Mouse (Mus musculus): Measurements from ENCODE around the gene Nfic. TPM values are rescaled to one million over a fixed set of nuclear protein-coding genes. Genes with fewer than 3 reads are reported as not detected.

Nfic gene
- polyA plus RNA-seq (2015; fragmentation: Nextera tagmentation; extraction: Ambion mirVana): 138 and 139 TPM in 2 replicates

- no peak for ATAC-seq (ENCODE audit: insufficient number of reproducible peaks, low FRiP score, low TSS enrichment, low read depth)
- WGBS: 56% methylated on average over 28 of the region's 28 CpGs
- Histone ChIP-seq H3K4me2 (replicated peaks) (no peak within 1 kb of the TSS), H3K27ac (replicated peaks) (no peak within 1 kb of the TSS), H3K27me3 (peaks cover 96% of the 10 kb centered on the region), H3K36me3 (no peaks in the 10 kb centered on the region), H3K9ac (no peak within 1 kb of the TSS), H3K9me3 (replicated peaks) (no peaks in the 10 kb centered on the region), H3K4me3 (replicated peaks) (no peak within 1 kb of the TSS), H3K4me1 (peaks cover 10% of the 10 kb centered on the region)
These were observed at the start of gene Nfic for GRCm38 (mm10) chr10:81455181-81455895. Nfic (minus strand) TSS chr10:81455635.

GRCm38 (mm10) chr10:81502658-81503057 lies 47.2 kb upstream of the Nfic start:
- Histone ChIP-seq H3K36me3 (no peaks in the 10 kb centered on the region), H3K9me3 (replicated peaks) (no peaks in the 10 kb centered on the region), H3K9ac (no peak overlapping the region), H3K27ac (replicated peaks) (no peak overlapping the region), H3K4me3 (replicated peaks) (peak overlapping the region; percentile 27), H3K4me2 (replicated peaks) (peak overlapping the region; percentile 55), H3K27me3 (peaks cover 4% of the 10 kb centered on the region; the same call in 1 of the 2 replicates), H3K4me1 (peaks cover 8% of the 10 kb centered on the region; the same call in 1 of the 2 replicates)
- 10% methylated on average over 36 of the region's 36 CpGs for WGBS
- ATAC-seq (ENCODE audit: insufficient number of reproducible peaks, low FRiP score, low TSS enrichment, low read depth): no peak

GRCm38 (mm10) chr10:81501863-81502262 lies 46.4 kb upstream of the Nfic start:
- ATAC-seq (ENCODE audit: insufficient number of reproducible peaks, low FRiP score, low TSS enrichment, low read depth): no peak
- no peak overlapping the region for H3K4me3 ChIP-seq (replicated peaks)
- no peak overlapping the region for H3K4me2 ChIP-seq (replicated peaks)
- peaks cover 4% of the 10 kb centered on the region; the same call in 1 of the 2 replicates for H3K27me3 ChIP-seq
- WGBS: 82% methylated on average over 5 of the region's 5 CpGs
- peaks cover 14% of the 10 kb centered on the region; the same call in 1 of the 2 replicates for H3K4me1 ChIP-seq
- no peak overlapping the region for H3K27ac ChIP-seq (replicated peaks)
- H3K9me3 ChIP-seq (replicated peaks): no peaks in the 10 kb centered on the region
- no peaks in the 10 kb centered on the region for H3K36me3 ChIP-seq
- H3K9ac ChIP-seq: no peak overlapping the region

GRCm38 (mm10) chr10:81500032-81500431 lies 44.6 kb upstream of the Nfic start, which contains the start of gene S1pr4:
S1pr4 (minus strand) TSS chr10:81500132.
- Histone ChIP-seq H3K9me3 (replicated peaks) (no peaks in the 10 kb centered on the region), H3K27ac (replicated peaks) (no peak within 1 kb of the TSS), H3K9ac (no peak within 1 kb of the TSS), H3K4me3 (replicated peaks) (no peak within 1 kb of the TSS), H3K36me3 (no peaks in the 10 kb centered on the region), H3K27me3 (peaks cover 4% of the 10 kb centered on the region; the same call in 1 of the 2 replicates), H3K4me2 (replicated peaks) (no peak within 1 kb of the TSS), H3K4me1 (peaks cover 19% of the 10 kb centered on the region)
- 84% methylated on average over 2 of the region's 3 CpGs for WGBS
- no peak for ATAC-seq (ENCODE audit: insufficient number of reproducible peaks, low FRiP score, low TSS enrichment, low read depth)

GRCm38 (mm10) chr10:81499250-81499901 lies 43.9 kb upstream of the Nfic start:
- 73% methylated on average over 23 of the region's 23 CpGs for WGBS

GRCm38 (mm10) chr10:81498316-81499249 lies 43.1 kb upstream of the Nfic start:
- H3K9ac ChIP-seq: no peak overlapping the region
- H3K4me2 ChIP-seq (replicated peaks): no peak overlapping the region
- H3K27me3 ChIP-seq: peaks cover 1% of the 10 kb centered on the region; the same call in 1 of the 2 replicates
- peaks cover 31% of the 10 kb centered on the region for H3K4me1 ChIP-seq
- H3K4me3 ChIP-seq (replicated peaks): no peak overlapping the region
- no peak overlapping the region for H3K27ac ChIP-seq (replicated peaks)
- 0 out of 2 replicates have a peak, but pooled peaks cover 4% of the 10 kb centered on the region for H3K36me3 ChIP-seq
- WGBS: 83% methylated on average over 38 of the region's 38 CpGs
- no peak for ATAC-seq (ENCODE audit: insufficient number of reproducible peaks, low FRiP score, low TSS enrichment, low read depth)
- no peaks in the 10 kb centered on the region for H3K9me3 ChIP-seq (replicated peaks)

More at GRCm38 (mm10) chr10:81499250-81499901, 43.9 kb upstream of the Nfic start:
- no peak overlapping the region for H3K27ac ChIP-seq (replicated peaks)
- H3K4me2 ChIP-seq (replicated peaks): no peak overlapping the region
- H3K9me3 ChIP-seq (replicated peaks): no peaks in the 10 kb centered on the region
- H3K36me3 ChIP-seq: no peaks in the 10 kb centered on the region
- no peak overlapping the region for H3K4me3 ChIP-seq (replicated peaks)
- ATAC-seq (ENCODE audit: insufficient number of reproducible peaks, low FRiP score, low TSS enrichment, low read depth): no peak
- H3K27me3 ChIP-seq: peaks cover 4% of the 10 kb centered on the region; the same call in 1 of the 2 replicates
- peaks cover 26% of the 10 kb centered on the region for H3K4me1 ChIP-seq
- H3K9ac ChIP-seq: no peak overlapping the region

GRCm38 (mm10) chr10:81497401-81498270 lies 42.2 kb upstream of the Nfic start:
- Histone ChIP-seq H3K4me2 (replicated peaks) (no peak overlapping the region), H3K9ac (no peak overlapping the region), H3K36me3 (peaks cover 12% of the 10 kb centered on the region), H3K27me3 (no peaks in the 10 kb centered on the region), H3K9me3 (replicated peaks) (no peaks in the 10 kb centered on the region), H3K27ac (replicated peaks) (no peak overlapping the region), H3K4me1 (peaks cover 27% of the 10 kb centered on the region), H3K4me3 (replicated peaks) (no peak overlapping the region)
- WGBS: 83% methylated on average over 17 of the region's 17 CpGs
- no peak for ATAC-seq (ENCODE audit: insufficient number of reproducible peaks, low FRiP score, low TSS enrichment, low read depth)

GRCm38 (mm10) chr10:81496969-81497368 lies 41.5 kb upstream of the Nfic start:
- peak overlapping the region; percentile 81; the same call in 1 of the 2 replicates for H3K27ac ChIP-seq (replicated peaks)
- H3K27me3 ChIP-seq: no peaks in the 10 kb centered on the region
- H3K4me1 ChIP-seq: peaks cover 25% of the 10 kb centered on the region
- no peak for ATAC-seq (ENCODE audit: insufficient number of reproducible peaks, low FRiP score, low TSS enrichment, low read depth)
- H3K4me2 ChIP-seq (replicated peaks): peak overlapping the region; percentile 41
- WGBS: 30% methylated on average over 4 of the region's 4 CpGs
- H3K9ac ChIP-seq: peak overlapping the region; percentile 37; the same call in 1 of the 2 replicates
- peaks cover 18% of the 10 kb centered on the region for H3K36me3 ChIP-seq
- no peaks in the 10 kb centered on the region for H3K9me3 ChIP-seq (replicated peaks)
- H3K4me3 ChIP-seq (replicated peaks): peak overlapping the region; percentile 74

GRCm38 (mm10) chr10:81496264-81496901 lies 40.9 kb upstream of the Nfic start, which contains the start of gene Ncln:
Ncln (minus strand) TSS chr10:81496392.
- Histone ChIP-seq H3K27me3 (no peaks in the 10 kb centered on the region), H3K4me2 (replicated peaks) (peak within 1 kb of the TSS; percentile 96), H3K36me3 (peaks cover 24% of the 10 kb centered on the region), H3K4me1 (peaks cover 25% of the 10 kb centered on the region), H3K4me3 (replicated peaks) (peak within 1 kb of the TSS; percentile 74), H3K9ac (peak within 1 kb of the TSS; percentile 81), H3K27ac (replicated peaks) (peak within 1 kb of the TSS; percentile 81), H3K9me3 (replicated peaks) (no peaks in the 10 kb centered on the region)
- under 1% methylated on average over 42 of the region's 45 CpGs for WGBS
- ATAC-seq (ENCODE audit: insufficient number of reproducible peaks, low FRiP score, low TSS enrichment, low read depth): peak; percentile 96

All from embryonic facial prominence, embryonic 15.5 days (tissue).